In genomic region chr17:32424034-32424433, GRCm38 (mm10) we compare ENCODE assay signal across 17 mouse cellular contexts. TPM values are rescaled to one million over a fixed set of nuclear protein-coding genes. Genes with fewer than 3 reads are reported as not detected.
DNase-seq lines count a peak whose midpoint lies in the region; ATAC-seq and TF ChIP-seq lines count a peak whose summit lies in the region.
"Had no signal": no experiment of that assay in that cellular context is flagged by ENCODE, and none has a peak within 500 bp of the region (broad histone marks: within the 10 kb centered on the region; RNA-seq: fewer than 3 reads in every experiment).

TSS of gene Pglyrp2 (minus strand) at chr17:32424167.

- WGBS in olfactory bulb, adult 2 months: 90% methylated on average over 2 of the region's 2 CpGs
- WGBS in midbrain, embryonic 13.5 days: 92% methylated on average over 2 of the region's 2 CpGs

- no peak within 1 kb of the TSS for H3K27ac ChIP-seq in olfactory bulb, adult 2 months (ENCODE audit: insufficient read depth, low read depth, low read length)
- no peak within 1 kb of the TSS for H3K27ac ChIP-seq in midbrain, embryonic 13.5 days
- H3K27ac ChIP-seq: hindbrain, embryonic 12.5 days had no signal

- DNase-seq in adrenal gland, postnatal 14 days: no peak
- DNase-seq in adrenal gland, postnatal 36 days: no peak
- DNase-seq in A20 (ENCODE audit: low read depth, low spot score): peak; percentile 14
- no peak for DNase-seq in ovary, adult 18-20 months (ENCODE audit: low spot score)
- no peak for DNase-seq in heart, adult 9 months (ENCODE audit: low spot score in 2 of 2)
- DNase-seq: cerebellum, adult 11-12 months had no signal

- no peaks in the 10 kb centered on the region for H3K9me3 ChIP-seq in midbrain, embryonic 13.5 days
- H3K9me3 ChIP-seq: hindbrain, embryonic 12.5 days had no signal

- no peak for TF ChIP-seq POLR2A in olfactory bulb, adult 2 months (IDR thresholded peaks at IDR 0.05; ENCODE audit: insufficient read depth, low read depth, low read length)

- H3K4me2 ChIP-seq in midbrain, embryonic 13.5 days (replicated peaks): no peak within 1 kb of the TSS
- H3K4me2 ChIP-seq: hindbrain, embryonic 12.5 days had no signal

- H3K4me1 ChIP-seq in olfactory bulb, adult 2 months (ENCODE audit: control insufficient read depth, insufficient read depth, low read length): no peaks in the 10 kb centered on the region
- no peaks in the 10 kb centered on the region for H3K4me1 ChIP-seq in midbrain, embryonic 13.5 days (replicated peaks)
- H3K4me1 ChIP-seq: hindbrain, embryonic 12.5 days had no signal

- no peak for TF ChIP-seq CTCF in olfactory bulb, adult 2 months (IDR thresholded peaks at IDR 0.05; ENCODE audit: insufficient read depth, low read depth, low read length)

- peak; percentile 93 for ATAC-seq in common myeloid progenitor, adult 5-6 weeks (replicated peaks; ENCODE audit: low read depth, poor library complexity, severe bottlenecking)
- ATAC-seq in midbrain, embryonic 13.5 days: no peak
- ATAC-seq: lung, postnatal 0 days had no signal

- no peak within 1 kb of the TSS for H3K4me3 ChIP-seq in olfactory bulb, adult 2 months (ENCODE audit: insufficient read depth, low read depth, low read length)
- no peak within 1 kb of the TSS for H3K4me3 ChIP-seq in midbrain, embryonic 13.5 days (replicated peaks)
- H3K4me3 ChIP-seq: erythroblast, embryonic 14.5 days; hindbrain, embryonic 12.5 days had no signal

- no peak within 1 kb of the TSS for H3K9ac ChIP-seq in midbrain, embryonic 13.5 days (replicated peaks)
- H3K9ac ChIP-seq: hindbrain, embryonic 12.5 days had no signal

- H3K27me3 ChIP-seq in midbrain, embryonic 13.5 days: no peaks in the 10 kb centered on the region
- H3K27me3 ChIP-seq: hindbrain, embryonic 12.5 days had no signal

- H3K36me3 ChIP-seq in midbrain, embryonic 13.5 days: no peaks in the 10 kb centered on the region
- H3K36me3 ChIP-seq: hindbrain, embryonic 12.5 days had no signal

RNA-seq across cellular contexts. Expression of gene Pglyrp2, which starts in this region (rescaled TPM):
- 4.2 and 14.2 TPM in 2 replicates for total RNA-seq in adrenal gland, postnatal 14 days (2021)
- under 1 TPM in 1 of 2 experiments, not detected in 1; 0.16 TPM for total RNA-seq in adrenal gland, postnatal 36 days (2021)
- total RNA-seq in common myeloid progenitor, adult 5-6 weeks (2017): 4.5 and 7.1 TPM in 2 replicates
- polyA plus RNA-seq in olfactory bulb, adult 2 months (2012; ENCODE audit: insufficient read depth, insufficient read length, low replicate concordance, missing spikeins): not detected in 2 replicates
- polyA plus RNA-seq in midbrain, embryonic 13.5 days (2015; fragmentation: Nextera tagmentation; extraction: Ambion mirVana): not detected in 2 replicates
- total RNA-seq: heart, adult 8-10 months; layer of hippocampus, postnatal 14 days had no signal
- polyA plus RNA-seq: kidney, embryonic 14.5 days; limb, embryonic 11.5 days; stomach, embryonic 14.5 days had no signal
